Mouse (Mus musculus) CH12.LX (cell line): ENCODE measurements around the gene Tex21.
A peak's percentile ranks its signal among the peaks of the same experiment; 100 is the strongest.

Source experiments
- CHD2 ChIP-seq: IDR thresholded peaks from 2 replicates; pipeline ENCODE4 v1.6.1; 2011; ENCODE audit warnings: low read length, improper control_type of control experiment
- CTCF ChIP-seq, 2 experiments: IDR thresholded peaks in 1 of 2; conservative IDR thresholded peaks in 1 of 2; 2 replicates each; pipeline ENCODE4 v1.5.1; 2011 to 2012; ENCODE audit warnings: low read depth in 2 of 2, low read length in 2 of 2, improper control_type of control experiment in 1 of 2, inconsistent platforms in 1 of 2, mild to moderate bottlenecking in 1 of 2, moderate library complexity in 1 of 2
- E2F4 ChIP-seq: IDR thresholded peaks from 2 replicates; pipeline ENCODE4 v1.6.1; 2011; ENCODE audit warnings: low read depth, low read length, improper control_type of control experiment; ENCODE audit not compliant: insufficient replicate concordance
- ELF1 ChIP-seq: IDR thresholded peaks from 2 replicates; pipeline ENCODE4 v1.6.1; 2014; ENCODE audit warnings: low read depth, mild to moderate bottlenecking, inconsistent platforms, low read length, improper control_type of control experiment
- JUN ChIP-seq: IDR thresholded peaks from 2 replicates; pipeline ENCODE4 v1.6.1; 2011; ENCODE audit warnings: low read depth, mild to moderate bottlenecking, low read length, improper control_type of control experiment, moderate library complexity; ENCODE audit not compliant: insufficient read depth
- JUND ChIP-seq: conservative IDR thresholded peaks from 2 replicates; pipeline ENCODE4 v1.6.1; 2011; ENCODE audit warnings: low read depth, low read length, improper control_type of control experiment
- NELFE ChIP-seq: IDR thresholded peaks from 2 replicates; pipeline ENCODE4 v1.6.1; 2011; ENCODE audit warnings: low read depth, low read length, improper control_type of control experiment
- PAX5 ChIP-seq: IDR thresholded peaks from 2 replicates; pipeline ENCODE4 v1.6.1; 2012; ENCODE audit warnings: low read length, inconsistent platforms, mixed read lengths
- POLR2A ChIP-seq: IDR thresholded peaks from 2 replicates; pipeline ENCODE4 v1.6.1; 2011; ENCODE audit warnings: low read depth, mild to moderate bottlenecking, improper control_type of control experiment, low read length
- SMC3 ChIP-seq: IDR thresholded peaks from 2 replicates; pipeline ENCODE4 v1.6.1; 2011; ENCODE audit warnings: low read depth, low read length, improper control_type of control experiment
- TBP ChIP-seq: conservative IDR thresholded peaks from 2 replicates; pipeline ENCODE4 v1.6.1; 2011; ENCODE audit warnings: low read depth, low read length, improper control_type of control experiment
- UBTF ChIP-seq: IDR thresholded peaks from 2 replicates; pipeline ENCODE4 v1.6.1; 2012; ENCODE audit warnings: low read depth, mild to moderate bottlenecking, inconsistent platforms, low read length, improper control_type of control experiment, moderate library complexity

GRCm38 (mm10) chr12:76177864-76178518 lies 68.6 kb downstream of the Tex21 start:
- TF ChIP-seq CTCF (conservative IDR thresholded peaks at IDR 0.05 in 1 of 2, IDR thresholded peaks at IDR 0.05 in 1 of 2; ENCODE audit: low read depth in 2 of 2, low read length in 2 of 2) (peak; percentile 60 to 88; a peak in 3 of 4 replicates), E2F4 (no peak), JUND (no peak), TBP (no peak), SMC3 (peak; percentile 74), ELF1 (no peak), JUN (no peak), UBTF (no peak), NELFE (no peak), CHD2 (no peak), POLR2A (no peak), PAX5 (no peak)
